Mouse (Mus musculus): Measurements from ENCODE around the gene Mucl3.

GRCm38 (mm10) chr17:35669731-35670130 is 26.2 kb upstream of the Mucl3 start:
- TF ChIP-seq POLR2A (IDR thresholded peaks at IDR 0.05; ENCODE audit: extremely low read depth, insufficient read depth, low read length) (no peak), CTCF (IDR thresholded peaks at IDR 0.05; ENCODE audit: extremely low read depth, insufficient read depth, low read length) (no peak)

All from cortical plate, adult 2 months (tissue).